Mouse (Mus musculus): ENCODE results near the gene Inpp5b.
"Not testable (repeated sequence)": the region's sequence is repeated elsewhere in the genome, so short reads cannot be mapped to it uniquely, and the experiment has no call there.

Gene Inpp5b

DNA sequence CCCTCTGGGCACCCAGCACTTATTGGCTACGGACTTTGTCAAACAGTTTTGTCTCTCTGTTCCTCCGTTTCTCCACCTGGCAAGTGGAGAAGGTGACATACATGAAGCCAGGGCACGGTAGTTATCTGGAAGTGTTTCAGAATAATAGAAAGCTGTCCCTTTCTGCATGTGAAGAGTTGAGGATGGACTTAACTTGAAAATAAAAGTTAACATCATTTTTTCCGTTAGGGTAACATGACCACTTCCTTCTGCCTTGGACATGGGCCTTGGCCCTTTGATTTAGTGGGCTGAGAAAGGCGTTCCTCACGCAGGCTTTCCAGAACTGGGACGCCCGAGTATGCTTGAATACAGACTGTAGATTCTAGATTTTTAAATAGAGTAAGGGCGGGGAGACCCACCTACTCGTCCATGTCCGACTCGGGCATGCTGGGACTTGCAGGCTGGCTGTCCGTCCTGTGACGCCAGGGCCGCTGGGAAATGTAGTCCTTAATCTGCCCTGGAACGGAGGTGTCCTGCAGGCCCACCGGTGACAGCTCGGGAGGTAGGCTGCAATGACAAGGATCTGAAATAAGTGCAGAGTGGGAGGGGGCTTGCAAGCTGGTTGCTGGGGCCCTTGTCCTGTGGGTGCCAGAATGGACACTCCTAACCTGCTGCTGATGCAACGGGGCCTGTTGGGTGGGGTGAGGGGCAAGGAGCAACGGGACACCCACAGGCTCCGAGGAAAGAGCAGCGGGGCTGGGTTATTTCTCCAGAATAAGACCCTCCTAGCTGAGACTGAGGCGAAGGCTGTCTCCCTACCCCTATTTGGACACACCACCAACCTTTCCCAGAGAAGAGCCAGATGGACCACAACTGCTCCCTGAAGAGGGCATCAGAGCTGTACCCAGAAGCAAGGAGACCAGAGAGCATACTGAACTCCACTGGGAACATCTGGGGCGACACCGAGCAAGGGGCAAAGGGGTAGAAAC lies at the start of gene Inpp5b:
TSS of gene Inpp5b (plus strand) at position 475 of the 968 bp plus-strand sequence.
- in situ Hi-C loops (cut with MboI, MseI): loop anchor here (5.0 kb wide), 1 partner anchor 96 kb away; no protein-coding TSS in a partner anchor

DNA sequence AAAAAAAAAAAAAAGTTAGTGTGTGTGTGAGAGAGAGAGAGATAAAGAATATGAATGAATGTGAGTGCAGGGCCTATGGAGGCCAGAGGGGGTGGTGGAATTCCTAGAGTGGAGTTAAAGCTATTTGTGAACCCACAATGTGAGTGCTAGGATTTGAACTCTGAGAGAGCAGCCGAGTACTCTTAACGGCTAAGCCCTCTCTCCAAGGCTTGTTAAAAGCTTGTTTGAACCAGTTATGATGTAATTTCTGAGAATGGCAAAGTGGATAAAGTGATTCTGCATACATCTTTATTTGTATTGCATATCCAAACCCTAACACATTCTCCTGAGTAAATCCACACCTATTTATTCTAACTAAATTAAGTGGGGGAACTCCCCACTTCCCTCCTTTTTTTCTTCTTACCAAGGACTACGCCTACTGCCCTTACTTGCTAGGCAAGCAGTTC lies 49.2 kb upstream of the Inpp5b start:
- in situ Hi-C loops (cut with MboI, MseI): no loop called here

DNA sequence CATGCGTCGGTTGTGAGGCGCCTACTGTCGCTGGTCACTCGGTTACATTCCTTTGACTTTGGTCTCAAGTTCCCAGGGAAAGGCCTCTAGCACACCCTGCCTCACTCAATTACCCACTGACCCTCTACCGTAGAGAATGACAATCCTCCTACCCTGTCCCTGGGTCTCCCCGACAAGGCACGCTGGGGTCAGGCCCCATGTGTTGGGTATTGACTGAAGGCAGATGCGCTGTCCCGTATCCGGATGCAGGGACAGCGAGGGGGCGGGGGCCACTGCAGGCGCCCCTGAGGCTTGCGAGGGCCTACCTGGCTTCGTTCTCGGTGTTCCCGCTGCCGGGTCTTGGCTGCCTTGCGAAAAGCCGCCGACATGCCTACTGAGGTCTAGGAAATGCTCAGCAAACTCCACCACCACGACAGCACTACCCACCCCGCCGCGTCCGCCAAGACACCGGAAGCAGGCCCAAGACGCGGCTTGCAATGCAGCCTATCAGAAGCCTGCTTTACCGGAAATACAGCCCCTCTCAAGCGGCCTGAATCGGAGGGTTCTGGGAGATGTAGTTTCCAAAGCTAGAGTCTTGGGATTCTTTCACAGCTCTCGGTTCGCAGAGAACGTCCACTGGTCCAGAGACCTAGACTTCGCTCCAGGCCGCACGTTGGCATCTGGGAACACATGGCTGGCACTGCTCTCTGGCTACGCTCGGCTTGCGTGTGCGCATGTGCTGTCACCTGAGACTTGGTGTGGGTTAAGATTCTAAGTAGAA lies 48.3 kb upstream of the Inpp5b start, which contains the start of gene Utp11:
TSS of gene Utp11 (minus strand) at position 466 of the 760 bp plus-strand sequence.
- in situ Hi-C loops (cut with MboI, MseI): no loop called here

DNA sequence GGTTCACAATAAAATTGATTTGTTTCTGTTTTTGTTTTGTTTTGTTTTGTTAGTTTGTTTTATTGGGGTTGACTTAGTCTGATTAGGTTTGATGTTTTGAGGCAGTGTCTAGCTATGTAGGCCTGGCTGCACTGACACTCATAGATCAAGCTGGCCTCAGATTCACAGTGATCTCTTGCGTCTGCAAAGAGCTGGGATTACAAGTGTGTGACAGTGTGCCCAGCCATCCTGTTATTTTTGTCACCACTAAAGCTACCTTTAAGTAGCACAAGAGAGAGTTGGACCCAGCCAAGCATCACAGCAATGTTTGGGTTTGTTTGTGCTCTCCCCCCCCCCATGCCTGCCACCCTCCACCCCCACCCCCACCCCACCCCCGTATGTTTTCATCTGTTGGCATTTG lies 47.1 kb upstream of the Inpp5b start:
- in situ Hi-C loops (cut with MboI, MseI): no loop called here

DNA sequence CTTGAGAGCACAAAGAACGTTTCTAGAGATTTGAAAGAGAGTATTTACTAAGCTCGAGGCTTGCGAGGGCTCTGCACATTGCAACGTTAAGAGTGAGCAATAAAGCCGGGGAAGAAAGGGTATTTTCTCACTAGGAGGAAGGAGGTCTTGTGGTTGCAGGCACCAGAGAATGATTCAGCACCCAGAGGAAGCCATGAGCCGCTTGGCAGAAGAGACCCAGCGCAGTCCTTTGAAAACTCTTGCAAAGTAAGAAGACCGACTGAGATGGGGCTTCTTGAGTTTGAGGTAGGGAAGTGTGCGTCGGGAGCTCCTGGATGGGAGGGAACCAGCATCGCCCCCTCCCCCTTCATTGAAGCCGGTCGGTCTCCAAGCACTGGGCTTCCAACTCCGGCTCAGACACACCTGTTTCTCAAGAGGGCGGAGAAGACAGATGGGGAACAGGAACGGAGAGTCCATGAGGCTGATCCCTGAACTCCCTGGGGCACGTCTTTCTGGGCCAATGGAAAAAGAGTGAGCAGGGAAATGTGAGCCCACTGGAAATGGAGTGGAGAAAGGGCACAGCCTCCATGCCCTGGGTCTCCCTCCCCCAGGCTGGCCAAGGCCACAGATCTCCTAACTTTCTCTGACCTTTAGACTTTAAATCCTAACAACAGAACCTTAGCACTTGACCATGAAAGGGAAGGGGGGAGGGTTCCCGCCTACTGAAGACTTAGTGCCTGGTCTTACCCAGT lies 45.7 kb upstream of the Inpp5b start:
- in situ Hi-C loops (cut with MboI, MseI): loop anchor here (5.0 kb wide), 1 partner anchor 1351 kb away; the partner anchor contains the start of gene Mrps15

DNA sequence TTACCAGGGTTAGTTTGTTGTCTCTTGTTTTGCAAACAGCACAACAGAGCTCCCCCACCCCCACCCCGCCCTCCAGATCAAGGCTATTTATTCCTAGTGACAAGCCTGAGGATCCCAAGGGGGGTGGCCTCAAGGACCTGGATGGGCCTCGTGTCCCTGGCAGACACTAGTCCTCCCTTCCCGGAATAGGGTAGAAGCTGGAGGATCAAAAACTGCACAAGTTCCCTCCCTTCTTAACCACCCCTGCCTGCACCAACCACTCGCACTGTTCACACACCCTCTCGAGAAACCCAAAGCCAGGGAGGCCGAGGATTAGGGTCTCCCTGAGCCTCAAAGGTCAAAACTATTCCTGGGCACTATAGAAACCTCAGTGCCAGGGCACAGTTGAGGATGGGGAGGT lies 41.9 kb upstream of the Inpp5b start:
- in situ Hi-C loops (cut with MboI, MseI): loop anchor here (5.0 kb wide), 1 partner anchor 1348 kb away; the partner anchor contains the start of gene Mrps15

DNA sequence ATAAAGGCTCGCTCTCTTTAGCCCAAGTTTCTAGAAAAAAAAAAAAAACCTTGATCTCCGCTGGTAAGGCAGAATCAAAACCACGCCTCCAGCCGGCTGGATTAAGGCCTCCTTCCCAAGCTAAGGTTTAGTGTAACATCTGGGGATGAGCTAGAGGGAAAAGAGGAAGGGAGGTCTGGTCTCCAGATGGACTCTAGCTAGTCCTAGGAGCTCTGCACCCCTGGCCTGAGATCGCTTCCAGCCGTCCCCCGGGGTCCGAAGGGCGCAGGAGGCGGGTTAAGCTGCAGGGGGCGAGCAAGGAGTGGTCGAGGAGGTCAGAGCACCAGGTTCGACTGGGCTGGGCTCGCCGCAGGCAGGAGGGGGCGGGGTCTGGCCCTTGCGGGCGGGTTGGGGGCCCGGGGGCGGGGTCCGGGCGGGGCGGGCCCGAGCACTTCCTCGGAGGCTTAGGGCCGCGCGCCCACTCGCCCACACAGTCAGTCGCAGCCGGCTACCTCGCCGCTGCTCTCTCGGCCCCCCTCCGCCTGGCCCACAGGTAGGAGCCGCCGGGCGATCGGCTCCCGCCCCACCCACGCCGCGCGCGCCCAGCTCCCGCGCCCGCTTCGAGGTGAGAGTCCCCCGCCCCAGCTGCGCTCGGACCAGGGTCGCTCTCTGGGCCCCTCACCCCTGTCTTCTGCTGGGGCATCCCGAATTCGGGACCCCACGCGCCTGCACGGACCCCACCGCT lies 41.2 kb upstream of the Inpp5b start, which contains the start of gene Fhl3:
TSS of gene Fhl3 (plus strand) at position 454 of the 724 bp plus-strand sequence.
- in situ Hi-C loops (cut with MboI, MseI): no loop called here

DNA sequence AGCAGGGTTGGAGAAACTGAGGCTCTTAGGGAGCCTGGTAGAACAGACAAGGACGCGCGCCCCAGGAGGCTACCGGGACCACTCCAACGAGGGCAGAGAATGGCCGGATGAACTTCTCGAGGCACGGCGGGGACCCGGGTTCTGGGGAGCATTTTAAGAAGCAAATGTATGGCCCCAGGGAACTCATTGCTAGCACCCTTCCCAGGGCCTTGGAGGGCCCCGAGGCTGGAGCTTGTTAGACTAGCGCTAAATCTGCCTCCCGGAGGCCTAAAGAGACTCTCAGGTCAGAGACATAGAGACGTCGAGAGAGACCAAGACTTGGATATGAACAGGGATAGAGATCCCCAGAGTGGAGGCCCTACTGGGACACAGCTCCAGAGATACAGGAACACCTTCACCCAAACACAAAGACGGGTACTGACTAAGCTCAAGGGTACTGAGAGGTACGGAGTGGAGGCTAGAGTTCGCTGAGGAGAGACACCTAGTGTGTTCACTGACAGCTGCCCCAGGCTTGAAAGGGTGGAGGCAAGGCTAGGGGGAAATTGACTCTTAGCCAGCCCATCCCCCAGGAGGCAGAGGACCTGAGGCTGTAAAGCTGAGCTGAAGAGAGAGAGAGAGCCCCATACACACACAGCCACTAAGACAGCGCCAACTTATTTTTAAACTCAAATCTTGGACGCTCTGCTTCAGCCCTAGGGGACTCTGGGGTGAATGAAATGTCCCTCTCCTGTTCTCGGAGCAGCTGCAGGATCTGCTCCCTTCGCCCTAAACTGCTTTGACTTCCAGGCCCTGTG lies 40.4 kb upstream of the Inpp5b start:
- in situ Hi-C loops (cut with MboI, MseI): no loop called here

DNA sequence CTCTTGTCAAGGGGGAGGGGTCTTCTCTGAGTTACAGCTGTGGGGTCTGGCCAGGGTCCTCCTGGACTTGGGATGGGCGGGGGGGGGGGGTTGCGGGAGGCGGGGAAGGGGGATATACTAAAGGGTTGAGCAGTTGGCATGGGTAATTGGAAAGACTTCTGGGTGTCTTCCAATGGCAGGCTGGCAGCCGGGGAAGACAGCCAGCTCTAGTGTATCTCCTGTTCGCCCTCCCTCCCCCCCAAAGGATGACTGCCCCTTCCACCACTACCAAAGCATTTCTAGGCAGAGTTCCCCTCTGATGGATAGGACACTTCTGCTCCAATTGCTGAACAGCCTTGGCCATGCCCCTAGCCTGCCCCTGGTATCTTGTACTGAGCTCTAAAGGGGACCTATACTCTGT lies 39.7 kb upstream of the Inpp5b start:
- in situ Hi-C loops (cut with MboI, MseI): no loop called here

DNA sequence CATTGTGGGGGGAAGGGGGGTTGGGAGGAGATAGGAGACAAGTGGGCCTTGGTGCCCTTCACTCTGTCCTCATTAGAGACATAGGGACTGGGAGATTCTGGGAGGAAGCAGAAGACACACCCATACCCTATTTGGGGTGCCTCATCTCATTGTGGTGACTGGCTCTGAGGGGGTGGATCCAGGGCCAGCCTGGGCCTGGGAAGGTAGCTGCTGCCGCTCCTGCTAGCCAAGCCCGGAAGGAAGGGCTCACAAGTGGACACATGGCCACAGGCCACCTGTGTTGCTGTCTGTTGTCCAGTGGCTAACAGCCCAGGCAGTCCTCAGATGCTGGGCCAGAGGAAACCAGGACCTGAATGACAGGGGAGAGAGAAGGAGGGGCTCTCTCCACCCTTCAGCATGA lies 38.2 kb upstream of the Inpp5b start:
- in situ Hi-C loops (cut with MboI, MseI): no loop called here

DNA sequence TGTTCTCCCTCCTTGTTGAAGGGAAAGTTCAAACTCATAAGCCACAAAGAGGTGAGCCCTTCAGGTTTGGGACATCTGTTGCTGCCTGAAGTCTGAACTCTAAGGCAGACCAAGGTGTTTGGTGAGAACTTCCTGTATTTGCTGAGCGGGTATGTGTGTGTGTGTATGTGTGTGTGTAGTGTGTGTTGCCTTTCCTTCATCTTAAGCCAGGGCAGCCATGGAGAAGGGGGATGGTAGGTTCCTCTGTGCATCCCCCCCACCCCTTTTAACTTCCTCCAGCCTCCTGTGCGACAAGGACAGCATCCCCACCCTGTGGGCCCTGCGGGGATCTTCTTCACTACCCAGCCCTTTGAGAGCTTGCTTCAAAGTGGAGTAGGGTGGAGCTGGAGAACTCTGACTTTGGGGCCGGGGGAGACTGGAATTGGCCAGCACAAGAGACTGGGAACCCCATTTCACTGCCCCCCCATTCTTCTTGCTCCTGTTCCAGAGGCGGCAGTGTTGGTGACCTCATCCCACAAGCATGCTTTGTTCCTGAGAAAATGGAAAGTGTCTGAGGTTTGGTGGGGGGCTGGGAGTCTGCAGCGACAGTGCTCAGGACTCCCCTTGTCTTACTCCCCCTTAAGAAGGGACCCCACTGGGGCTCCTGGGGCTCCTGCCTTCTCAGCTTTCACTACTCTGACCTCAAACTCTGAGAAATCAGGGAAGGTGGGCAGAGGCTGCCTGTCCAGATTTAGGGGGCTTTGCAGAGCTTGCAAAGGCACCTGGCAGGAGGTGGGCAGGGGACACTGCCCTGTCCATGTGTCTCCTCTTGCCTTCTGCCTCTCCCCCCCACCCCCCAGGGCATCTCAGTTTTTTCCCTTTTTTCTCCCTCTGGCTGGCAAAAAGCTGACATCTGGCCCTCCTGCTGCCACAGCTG lies 37.5 kb upstream of the Inpp5b start:
- in situ Hi-C loops (cut with MboI, MseI): no loop called here

DNA sequence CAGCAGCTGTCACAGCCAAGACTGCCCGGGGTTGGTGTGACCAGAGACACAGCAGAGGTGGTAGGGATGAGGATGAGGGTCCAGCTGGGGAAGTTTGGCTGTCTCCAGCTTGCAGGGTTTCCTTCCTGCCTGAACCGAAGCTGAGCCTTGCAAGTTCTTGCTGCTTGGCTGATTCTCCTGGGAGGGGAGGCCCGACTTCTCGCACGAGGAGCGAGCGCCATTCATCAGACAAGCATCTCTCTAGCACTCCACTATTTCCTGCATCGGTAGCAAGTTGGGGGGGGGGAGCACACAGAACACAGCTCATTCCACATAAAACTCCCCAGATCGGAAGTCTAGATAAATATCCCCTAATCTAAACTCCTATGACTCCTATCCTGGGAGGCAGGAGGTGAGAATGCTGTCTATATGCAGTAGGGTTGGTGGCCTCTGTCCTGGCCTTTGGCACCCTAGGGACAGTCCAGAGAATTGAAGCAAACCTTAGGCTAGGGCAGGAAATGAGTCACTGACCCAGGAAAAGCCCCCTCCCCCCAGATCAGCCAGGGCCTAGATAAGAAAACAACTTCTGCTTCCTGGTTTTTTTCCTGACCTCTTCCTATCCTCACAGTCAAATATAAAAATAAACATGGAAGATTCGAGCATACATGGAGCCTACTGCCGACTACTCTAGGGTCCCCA lies 36.7 kb upstream of the Inpp5b start:
- in situ Hi-C loops (cut with MboI, MseI): no loop called here

DNA sequence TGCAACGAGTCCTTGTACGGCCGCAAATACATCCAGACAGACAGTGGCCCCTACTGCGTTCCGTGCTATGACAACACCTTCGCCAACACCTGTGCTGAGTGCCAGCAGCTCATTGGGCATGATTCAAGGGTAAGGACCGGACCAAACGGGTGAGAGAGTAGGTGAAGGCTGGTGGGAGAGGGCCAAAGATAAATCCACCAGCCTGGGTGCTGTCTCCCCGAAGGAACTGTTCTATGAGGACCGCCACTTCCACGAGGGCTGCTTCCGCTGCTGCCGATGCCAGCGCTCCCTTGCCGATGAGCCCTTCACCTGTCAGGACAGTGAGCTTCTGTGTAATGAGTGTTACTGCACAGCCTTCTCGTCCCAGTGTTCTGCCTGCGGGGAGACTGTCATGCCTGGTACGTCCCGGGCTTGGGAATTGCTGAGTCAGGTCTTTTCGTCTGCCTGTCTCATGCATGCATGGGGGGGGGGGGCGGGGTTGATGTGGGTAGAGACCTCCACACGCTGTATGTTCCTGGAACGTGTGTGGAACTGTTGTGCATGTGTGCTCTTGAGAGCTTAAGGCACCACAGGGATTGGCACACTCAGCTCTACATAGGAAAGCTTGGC lies 35.9 kb upstream of the Inpp5b start:
- in situ Hi-C loops (cut with MboI, MseI): no loop called here

DNA sequence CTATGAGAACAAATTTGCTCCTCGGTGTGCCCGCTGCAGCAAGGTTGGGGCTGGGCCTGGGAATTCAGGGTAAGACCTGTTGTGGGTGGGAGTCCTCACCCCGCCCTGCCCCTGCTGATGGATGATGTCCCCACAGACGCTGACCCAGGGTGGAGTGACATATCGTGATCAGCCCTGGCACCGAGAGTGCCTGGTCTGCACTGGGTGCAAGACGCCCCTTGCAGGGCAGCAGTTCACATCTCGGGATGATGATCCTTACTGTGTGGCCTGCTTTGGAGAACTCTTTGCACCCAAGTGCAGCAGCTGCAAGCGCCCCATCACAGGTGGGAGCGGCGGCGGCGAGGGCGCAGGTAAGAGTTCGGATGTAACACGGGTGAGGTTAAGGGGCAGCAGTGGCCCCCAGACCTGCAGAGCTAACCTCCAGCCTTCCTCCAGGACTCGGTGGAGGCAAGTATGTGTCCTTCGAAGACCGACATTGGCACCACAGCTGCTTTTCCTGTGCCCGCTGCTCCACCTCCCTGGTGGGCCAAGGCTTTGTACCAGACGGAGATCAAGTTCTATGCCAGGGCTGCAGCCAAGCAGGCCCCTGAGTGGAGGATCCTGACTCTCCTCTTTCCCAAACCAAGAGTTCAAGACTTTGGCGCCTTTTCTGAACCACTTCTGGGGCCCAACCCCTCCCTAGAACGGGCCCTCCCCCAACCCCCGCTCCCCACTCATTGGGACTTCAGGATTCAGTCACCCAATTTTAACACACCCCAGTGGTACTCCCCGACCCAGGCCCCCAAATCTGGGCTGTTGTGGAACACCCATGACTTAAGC lies 34.1 kb upstream of the Inpp5b start:
- in situ Hi-C loops (cut with MboI, MseI): not testable (repeated sequence)

DNA sequence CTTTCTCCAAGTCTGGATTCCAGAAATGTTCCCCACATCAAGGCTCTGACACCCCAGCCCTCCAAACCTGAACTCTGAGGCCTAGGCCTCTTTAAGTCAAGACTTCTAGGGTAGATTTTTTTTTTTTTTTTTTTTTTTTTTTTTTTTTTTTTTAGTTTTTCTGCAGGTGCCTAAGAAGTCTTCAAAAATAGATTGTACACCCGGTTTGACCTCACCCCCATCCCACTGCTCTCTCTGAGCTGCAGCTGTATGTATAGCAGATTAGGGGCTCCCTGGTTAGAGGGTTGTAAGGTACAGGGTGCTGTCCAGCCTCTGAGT lies 33.5 kb upstream of the Inpp5b start:
- in situ Hi-C loops (cut with MboI, MseI): not testable (repeated sequence)

DNA sequence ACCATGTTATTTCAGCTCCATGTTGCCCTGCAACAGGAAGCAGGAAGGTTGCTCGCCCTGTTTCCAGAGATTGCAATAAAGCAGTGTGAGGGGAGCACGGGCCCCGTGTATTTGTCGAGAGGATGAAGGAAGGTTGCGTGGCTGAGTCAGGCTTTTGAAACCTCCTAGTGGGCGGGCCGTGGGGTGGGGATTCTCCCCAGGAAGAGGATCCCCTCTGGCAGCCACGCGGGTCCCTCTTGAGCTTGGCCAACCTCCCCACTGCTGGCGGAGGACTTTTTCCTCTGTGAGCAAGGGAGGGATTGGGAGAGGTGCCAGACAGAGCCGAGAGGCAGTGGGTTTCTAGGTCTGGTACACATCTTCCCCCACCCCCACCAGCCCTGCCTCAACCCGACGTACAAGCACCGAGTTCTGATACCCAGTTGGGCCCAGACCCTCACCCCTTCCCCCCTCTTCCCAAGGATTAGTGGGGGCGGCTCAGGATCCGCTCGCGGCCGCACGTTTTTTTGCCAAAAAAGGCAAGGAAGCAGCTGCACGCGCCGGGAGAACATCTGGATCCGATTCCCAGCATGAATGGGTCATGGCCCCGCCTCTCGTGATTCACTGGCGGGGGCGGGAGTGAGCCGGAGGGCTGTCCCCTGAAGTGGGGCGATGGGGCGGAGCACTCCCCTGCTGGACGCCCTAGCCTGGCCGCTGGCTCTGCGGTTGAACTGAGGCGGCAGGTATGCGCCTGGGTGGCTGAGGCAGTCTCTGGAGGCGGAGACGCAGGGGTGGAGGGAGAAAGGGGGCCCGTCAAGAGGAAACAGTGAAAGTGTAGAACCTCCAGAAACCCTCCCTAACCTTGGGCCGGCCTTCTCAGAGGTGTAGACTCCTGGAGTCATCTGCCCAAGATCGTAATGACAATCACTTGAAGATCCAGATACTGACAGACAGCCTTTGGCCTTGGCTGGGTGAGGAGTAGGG lies 32.9 kb upstream of the Inpp5b start:
- in situ Hi-C loops (cut with MboI, MseI): no loop called here
